Mouse (Mus musculus): Measurements from ENCODE around the gene Maml2. TPM values are rescaled to one million over a fixed set of nuclear protein-coding genes. Genes with fewer than 3 reads are reported as not detected.

Gene Maml2
- 13.9 and 14.3 TPM in 2 replicates for polyA plus RNA-seq (2016; fragmentation: Nextera tagmentation; extraction: Ambion mirVana)

GRCm38 (mm10) chr9:13297668-13298512, at the start of gene Maml2:
TSS of gene Maml2 (plus strand) at chr9:13297957.
- H3K9me3 ChIP-seq, result no peaks in the 10 kb centered on the region
- peaks cover 54% of the 10 kb centered on the region for H3K4me1 ChIP-seq
- H3K27me3 ChIP-seq (replicated peaks), result no peaks in the 10 kb centered on the region
- WGBS, result 2% methylated on average over 23 of the region's 23 CpGs
- peak within 1 kb of the TSS; percentile 42; the same call in 1 of the 2 replicates for H3K27ac ChIP-seq
- H3K9ac ChIP-seq, result peak within 1 kb of the TSS; percentile 70
- H3K4me2 ChIP-seq (replicated peaks), result peak within 1 kb of the TSS; percentile 96
- ATAC-seq (ENCODE audit: low FRiP score, low read depth), result peak; percentile 72
- peak within 1 kb of the TSS; percentile 64 for H3K4me3 ChIP-seq
- H3K36me3 ChIP-seq, result no peaks in the 10 kb centered on the region

- no peak for ATAC-seq (ENCODE audit: low FRiP score, low read depth)
- 94% methylated on average over 4 of the region's 4 CpGs for WGBS
- H3K27ac ChIP-seq, result no peak overlapping the region
These were observed 49.7 kb upstream of the Maml2 start for GRCm38 (mm10) chr9:13248104-13248503.

GRCm38 (mm10) chr9:13251251-13251650, 46.5 kb upstream of the Maml2 start:
- Histone ChIP-seq H3K36me3 (no peaks in the 10 kb centered on the region), H3K27me3 (replicated peaks) (no peaks in the 10 kb centered on the region), H3K9ac (no peak overlapping the region), H3K4me1 (peaks cover 4% of the 10 kb centered on the region; the same call in 1 of the 2 replicates), H3K4me2 (replicated peaks) (no peak overlapping the region), H3K9me3 (no peaks in the 10 kb centered on the region), H3K4me3 (no peak overlapping the region), H3K27ac (no peak overlapping the region)
- ATAC-seq (ENCODE audit: low FRiP score, low read depth), result no peak
- WGBS, result 87% methylated on average over 2 of the region's 2 CpGs

More at GRCm38 (mm10) chr9:13248104-13248503, 49.7 kb upstream of the Maml2 start:
- no peaks in the 10 kb centered on the region for H3K9me3 ChIP-seq
- peaks cover 15% of the 10 kb centered on the region for H3K4me1 ChIP-seq
- H3K4me3 ChIP-seq, result no peak overlapping the region
- no peak overlapping the region for H3K4me2 ChIP-seq (replicated peaks)
- no peaks in the 10 kb centered on the region for H3K36me3 ChIP-seq
- no peak overlapping the region for H3K9ac ChIP-seq
- no peaks in the 10 kb centered on the region for H3K27me3 ChIP-seq (replicated peaks)

GRCm38 (mm10) chr9:13256726-13257125, 41.0 kb upstream of the Maml2 start:
- H3K27me3 ChIP-seq (replicated peaks), result no peaks in the 10 kb centered on the region
- H3K27ac ChIP-seq, result no peak overlapping the region
- no peaks in the 10 kb centered on the region for H3K9me3 ChIP-seq
- H3K4me3 ChIP-seq, result no peak overlapping the region
- H3K9ac ChIP-seq, result no peak overlapping the region
- ATAC-seq (ENCODE audit: low FRiP score, low read depth), result no peak
- no peaks in the 10 kb centered on the region for H3K36me3 ChIP-seq
- no peak overlapping the region for H3K4me2 ChIP-seq (replicated peaks)
- H3K4me1 ChIP-seq, result no peaks in the 10 kb centered on the region
- WGBS, result 92% methylated on average over 1 of the region's 1 CpGs

- Histone ChIP-seq H3K4me2 (replicated peaks) (no peak overlapping the region), H3K9me3 (no peaks in the 10 kb centered on the region), H3K4me3 (no peak overlapping the region), H3K27me3 (replicated peaks) (no peaks in the 10 kb centered on the region), H3K4me1 (no peaks in the 10 kb centered on the region), H3K36me3 (no peaks in the 10 kb centered on the region), H3K27ac (no peak overlapping the region), H3K9ac (no peak overlapping the region)
- 83% methylated on average over 2 of the region's 2 CpGs for WGBS
- no peak for ATAC-seq (ENCODE audit: low FRiP score, low read depth)
These were observed 39.6 kb upstream of the Maml2 start for GRCm38 (mm10) chr9:13258173-13258572.

GRCm38 (mm10) chr9:13260980-13261379, 36.8 kb upstream of the Maml2 start:
- no peaks in the 10 kb centered on the region for H3K27me3 ChIP-seq (replicated peaks)
- no peak overlapping the region for H3K4me3 ChIP-seq
- no peaks in the 10 kb centered on the region for H3K36me3 ChIP-seq
- ATAC-seq (ENCODE audit: low FRiP score, low read depth), result no peak
- no peaks in the 10 kb centered on the region for H3K4me1 ChIP-seq
- H3K4me2 ChIP-seq (replicated peaks), result no peak overlapping the region
- no peaks in the 10 kb centered on the region for H3K9me3 ChIP-seq
- H3K27ac ChIP-seq, result no peak overlapping the region
- 84% methylated on average over 3 of the region's 3 CpGs for WGBS
- no peak overlapping the region for H3K9ac ChIP-seq

- no peaks in the 10 kb centered on the region for H3K36me3 ChIP-seq
- H3K9me3 ChIP-seq, result no peaks in the 10 kb centered on the region
- H3K4me2 ChIP-seq (replicated peaks), result no peak overlapping the region
- H3K4me1 ChIP-seq, result no peaks in the 10 kb centered on the region
- no peak overlapping the region for H3K4me3 ChIP-seq
- WGBS, result 95% methylated on average over 1 of the region's 1 CpGs
- H3K27me3 ChIP-seq (replicated peaks), result no peaks in the 10 kb centered on the region
- no peak for ATAC-seq (ENCODE audit: low FRiP score, low read depth)
- no peak overlapping the region for H3K27ac ChIP-seq
- H3K9ac ChIP-seq, result no peak overlapping the region
These were observed 24.5 kb upstream of the Maml2 start for GRCm38 (mm10) chr9:13273219-13273618.

- ATAC-seq (ENCODE audit: low FRiP score, low read depth), result no peak
- H3K9me3 ChIP-seq, result no peaks in the 10 kb centered on the region
These were observed 10.3 kb upstream of the Maml2 start for GRCm38 (mm10) chr9:13287482-13287881.

GRCm38 (mm10) chr9:13296274-13297121, 1.3 kb upstream of the Maml2 start:
- WGBS, result under 1% methylated on average over 28 of the region's 28 CpGs
- peak overlapping the region; percentile 70 for H3K9ac ChIP-seq
- H3K4me1 ChIP-seq, result peaks cover 42% of the 10 kb centered on the region
- no peaks in the 10 kb centered on the region for H3K9me3 ChIP-seq
- peak overlapping the region; percentile 64 for H3K4me3 ChIP-seq
- H3K4me2 ChIP-seq (replicated peaks), result peak overlapping the region; percentile 96
- no peaks in the 10 kb centered on the region for H3K36me3 ChIP-seq
- ATAC-seq (ENCODE audit: low FRiP score, low read depth), result peak; percentile 91
- no peaks in the 10 kb centered on the region for H3K27me3 ChIP-seq (replicated peaks)
- H3K27ac ChIP-seq, result peak overlapping the region; percentile 63; the same call in 1 of the 2 replicates

More at GRCm38 (mm10) chr9:13287482-13287881, 10.3 kb upstream of the Maml2 start:
- Histone ChIP-seq H3K9ac (no peak overlapping the region), H3K4me3 (no peak overlapping the region), H3K27me3 (replicated peaks) (no peaks in the 10 kb centered on the region), H3K4me2 (replicated peaks) (no peak overlapping the region), H3K27ac (no peak overlapping the region), H3K4me1 (no peaks in the 10 kb centered on the region), H3K36me3 (no peaks in the 10 kb centered on the region)
- 68% methylated on average over 2 of the region's 2 CpGs for WGBS

GRCm38 (mm10) chr9:13297122-13297667, 562 bp upstream of the Maml2 start:
- peak overlapping the region; percentile 70 for H3K9ac ChIP-seq
- peak overlapping the region; percentile 96 for H3K4me2 ChIP-seq (replicated peaks)
- H3K27me3 ChIP-seq (replicated peaks), result no peaks in the 10 kb centered on the region
- no peaks in the 10 kb centered on the region for H3K9me3 ChIP-seq
- no peak overlapping the region for H3K27ac ChIP-seq
- H3K4me3 ChIP-seq, result peak overlapping the region; percentile 64
- ATAC-seq (ENCODE audit: low FRiP score, low read depth), result no peak; the same call in 1 of the 2 replicates
- WGBS, result 2% methylated on average over 12 of the region's 12 CpGs
- H3K36me3 ChIP-seq, result no peaks in the 10 kb centered on the region
- H3K4me1 ChIP-seq, result peaks cover 49% of the 10 kb centered on the region

GRCm38 (mm10) chr9:13298513-13298878, 739 bp downstream of the Maml2 start:
- H3K4me2 ChIP-seq (replicated peaks), result peak overlapping the region; percentile 96
- no peaks in the 10 kb centered on the region for H3K9me3 ChIP-seq
- ATAC-seq (ENCODE audit: low FRiP score, low read depth), result no peak
- no peaks in the 10 kb centered on the region for H3K27me3 ChIP-seq (replicated peaks)
- 28% methylated on average over 9 of the region's 9 CpGs for WGBS
- no peaks in the 10 kb centered on the region for H3K36me3 ChIP-seq
- peak overlapping the region; percentile 42; the same call in 1 of the 2 replicates for H3K27ac ChIP-seq
- H3K9ac ChIP-seq, result peak overlapping the region; percentile 70
- H3K4me1 ChIP-seq, result peaks cover 60% of the 10 kb centered on the region
- peak overlapping the region; percentile 64 for H3K4me3 ChIP-seq

- Histone ChIP-seq H3K9me3 (no peaks in the 10 kb centered on the region), H3K27ac (no peak overlapping the region), H3K4me3 (peak overlapping the region; percentile 64), H3K4me1 (peaks cover 66% of the 10 kb centered on the region), H3K9ac (peak overlapping the region; percentile 35), H3K36me3 (no peaks in the 10 kb centered on the region), H3K4me2 (replicated peaks) (peak overlapping the region; percentile 96), H3K27me3 (replicated peaks) (no peaks in the 10 kb centered on the region)
- 84% methylated on average over 6 of the region's 6 CpGs for WGBS
- ATAC-seq (ENCODE audit: low FRiP score, low read depth), result no peak
These were observed 1.4 kb downstream of the Maml2 start for GRCm38 (mm10) chr9:13299190-13299589.
